Mouse (Mus musculus): ENCODE data around the gene Abt1. TPM values are rescaled to one million over a fixed set of nuclear protein-coding genes. Genes with fewer than 3 reads are reported as not detected.
A peak's percentile ranks its signal among the peaks of the same experiment; 100 is the strongest.

The Abt1 gene
- polyA plus RNA-seq, 1 experiment from 2014 or later, result 3.7 TPM

- peaks cover 14% of the 10 kb centered on the region for H3K79me2 ChIP-seq (ENCODE audit: inconsistent target)
- H3K4me3 ChIP-seq (ENCODE audit: inconsistent target), result no peak overlapping the region
- H3K36me3 ChIP-seq (ENCODE audit: inconsistent target), result no peaks in the 10 kb centered on the region
- WGBS (ENCODE audit: missing documents), result 87% methylated on average over 1 of the region's 1 CpGs
- H3K27ac ChIP-seq, result no peak overlapping the region
These were observed 51.2 kb downstream of the Abt1 start for GRCm38 (mm10) chr13:23372433-23372832.

GRCm38 (mm10) chr13:23370075-23370474 is 53.6 kb downstream of the Abt1 start:
- Histone ChIP-seq H3K79me2 (ENCODE audit: inconsistent target) (peaks cover 38% of the 10 kb centered on the region), H3K36me3 (ENCODE audit: inconsistent target) (no peaks in the 10 kb centered on the region), H3K27ac (no peak overlapping the region), H3K4me3 (ENCODE audit: inconsistent target) (no peak overlapping the region)
- 94% methylated on average over 4 of the region's 4 CpGs for WGBS (ENCODE audit: missing documents)

- 3% methylated on average over 10 of the region's 10 CpGs for WGBS (ENCODE audit: missing documents)
- H3K4me3 ChIP-seq (ENCODE audit: inconsistent target), result peak overlapping the region; percentile 70
- H3K27ac ChIP-seq, result peak overlapping the region; percentile 47; the same call in 1 of the 2 replicates
- peaks cover 45% of the 10 kb centered on the region for H3K79me2 ChIP-seq (ENCODE audit: inconsistent target)
- 0 out of 2 replicates have a peak, but pooled peaks cover 4% of the 10 kb centered on the region for H3K36me3 ChIP-seq (ENCODE audit: inconsistent target)
These were observed 54.3 kb downstream of the Abt1 start for GRCm38 (mm10) chr13:23369421-23369765.

- Histone ChIP-seq H3K36me3 (ENCODE audit: inconsistent target) (0 out of 2 replicates have a peak, but pooled peaks cover 9% of the 10 kb centered on the region), H3K4me3 (ENCODE audit: inconsistent target) (peak within 1 kb of the TSS; percentile 70), H3K79me2 (ENCODE audit: inconsistent target) (peaks cover 50% of the 10 kb centered on the region), H3K27ac (peak within 1 kb of the TSS; percentile 47)
- WGBS (ENCODE audit: missing documents), result 2% methylated on average over 55 of the region's 55 CpGs
These were observed 54.9 kb downstream of the Abt1 start, which contains the start of gene Zfp322a for GRCm38 (mm10) chr13:23368583-23369420. TSS of gene Zfp322a (minus strand) at chr13:23369208.

Other genes starting within 250 kb of the Abt1 start
- gene Vmn1r220, start 235.9 kb downstream of the Abt1 start, polyA plus RNA-seq (2018), result not detected in 3 replicates
- not detected in 3 replicates for gene Vmn1r221, start 209.7 kb downstream of the Abt1 start, polyA plus RNA-seq (2018)
- gene Vmn1r222, start 187.9 kb downstream of the Abt1 start, polyA plus RNA-seq (2018), result not detected in 3 replicates
- not detected in 3 replicates for gene Vmn1r223, start 176.7 kb downstream of the Abt1 start, polyA plus RNA-seq (2018)
- 12.3 to 19.9 TPM (median 12.8 TPM) in 3 replicates for gene Zfp322a, start 54.7 kb downstream of the Abt1 start, polyA plus RNA-seq (2018)
- gene Btn1a1, start 42.0 kb upstream of the Abt1 start, polyA plus RNA-seq (2018), result not detected in 3 replicates
- gene Btn2a2, start 65.0 kb upstream of the Abt1 start, polyA plus RNA-seq (2018), result not detected in 3 replicates
- gene Hist1h4h, start 107.2 kb upstream of the Abt1 start, polyA plus RNA-seq (2018), result 1.0 to 1.9 TPM in 2 of 3 replicates, not detected in the other
- gene Hist1h2af, start 110.0 kb upstream of the Abt1 start, polyA plus RNA-seq (2018), result not detected in 3 replicates
- gene Hist1h3g, start 111.6 kb upstream of the Abt1 start, polyA plus RNA-seq (2018), result not detected in 3 replicates
- 0.09 to 0.34 TPM (median 0.15 TPM) in 3 replicates for gene Hist1h2bh, start 119.5 kb upstream of the Abt1 start, polyA plus RNA-seq (2018)
- not detected in 3 replicates for gene Hist1h3f, start 120.2 kb upstream of the Abt1 start, polyA plus RNA-seq (2018)
- gene Hist1h4f, start 127.8 kb upstream of the Abt1 start, polyA plus RNA-seq (2018), result not detected in 3 replicates
- 0.05 to 0.10 TPM (median 0.10 TPM) in 3 replicates for gene Hist1h1d, start 129.4 kb upstream of the Abt1 start, polyA plus RNA-seq (2018)
- 0.26 TPM in 1 of 3 replicates, not detected in the others for gene Hist1h3e, start 138.5 kb upstream of the Abt1 start, polyA plus RNA-seq (2018)
- gene Hist1h2ae, start 147.4 kb upstream of the Abt1 start, polyA plus RNA-seq (2018), result 0.70 to 2.0 TPM (median 0.90 TPM) in 3 replicates
- 0.65 to 7.9 TPM (median 2.9 TPM) in 3 replicates for gene Hist1h2bg, start 147.5 kb upstream of the Abt1 start, polyA plus RNA-seq (2018)
- gene Hist1h2bf, start 150.3 kb upstream of the Abt1 start, polyA plus RNA-seq (2018), result not detected in 3 replicates
- not detected in 3 replicates for gene Hist1h2ad, start 150.5 kb upstream of the Abt1 start, polyA plus RNA-seq (2018)
- 0.13 to 1.1 TPM in 2 of 3 replicates, not detected in the other for gene Hist1h3d, start 151.9 kb upstream of the Abt1 start, polyA plus RNA-seq (2018)
- 0.13 TPM in 1 of 3 replicates, not detected in the others for gene Hist1h4d, start 157.7 kb upstream of the Abt1 start, polyA plus RNA-seq (2018)
- 0.35 to 1.0 TPM (median 0.76 TPM) in 3 replicates for gene Hist1h2be, start 197.3 kb upstream of the Abt1 start, polyA plus RNA-seq (2018)
- gene Hist1h1e, start 198.7 kb upstream of the Abt1 start, polyA plus RNA-seq (2018), result 0.16 to 0.34 TPM (median 0.26 TPM) in 3 replicates